Mouse (Mus musculus) lung, embryonic 14.5 days (tissue): ENCODE data around the gene Dot1l. TPM values are rescaled to one million over a fixed set of nuclear protein-coding genes. Genes with fewer than 3 reads are reported as not detected.

ENCODE experiments used
- ATAC-seq: fragments of 200-750 bp; cut with Nextera tagmentation; 2 replicates; pipeline ENCODE4 v1.8.0; 2017; ENCODE audit warnings: mild to moderate bottlenecking, moderate TSS enrichment, moderate library complexity; ENCODE audit not compliant: insufficient read depth
- DNase-seq: peaks from one replicate; pipeline ENCODE4 v3.0.0-alpha.2; 2015
- H3K27ac ChIP-seq: fragments of 300-500 bp; sonication (generic); 2 replicates; pipeline ENCODE4 v1.5.1; 2014; ENCODE audit warnings: low read depth, mild to moderate bottlenecking, moderate library complexity
- H3K27me3 ChIP-seq: fragments of 300-500 bp; sonication (generic); 2 replicates; pipeline ENCODE4 v1.6.1; 2014; ENCODE audit warnings: low read length, control low read depth; ENCODE audit not compliant: insufficient read depth
- H3K36me3 ChIP-seq: fragments of 300-500 bp; sonication (generic); 2 replicates; pipeline ENCODE4 v1.6.1; 2014; ENCODE audit warnings: control low read depth; ENCODE audit not compliant: insufficient read depth
- H3K4me1 ChIP-seq: fragments of 300-500 bp; sonication (generic); 2 replicates; pipeline ENCODE4 v1.6.1; 2014; ENCODE audit warnings: antibody characterized with exemption, control low read depth; ENCODE audit not compliant: insufficient read depth
- H3K4me2 ChIP-seq: fragments of 300-500 bp; sonication (generic); 2 replicates; pipeline ENCODE4 v1.6.1; 2014; ENCODE audit warnings: mild to moderate bottlenecking
- H3K4me3 ChIP-seq: fragments of 300-500 bp; sonication (generic); 2 replicates; pipeline ENCODE4 v1.5.1; 2014; ENCODE audit warnings: low read depth, low read length
- H3K9ac ChIP-seq: fragments of 300-500 bp; sonication (generic); 2 replicates; pipeline ENCODE4 v1.6.1; 2014
- H3K9me3 ChIP-seq: fragments of 300-500 bp; sonication (generic); 2 replicates; pipeline ENCODE4 v1.6.1; 2016; ENCODE audit warnings: low read depth, low read length, control low read depth
- CTCF ChIP-seq: IDR thresholded peaks from 2 replicates; pipeline ENCODE4 v1.5.1; 2016; ENCODE audit warnings: antibody characterized with exemption, low read depth
- WGBS: fragments of 180-500 bp; shearing (Covaris S2); extraction: QIAGEN DNeasy Blood & Tissue Kit; methylation state at CpG from one replicate; pipeline ENCODE4 v1.1.7; 2014; 5-methylcytosine and 5-hydroxymethylcytosine counted together
- polyA plus RNA-seq: library from polyadenylated mRNA; unstranded; fragments of >200 nt; fragmentation: Nextera tagmentation; extraction: Ambion mirVana; gene quantifications from 2 replicates; pipeline ENCODE4 v1.2.1, GENCODE M21; 2014

Dot1l gene
- polyA plus RNA-seq, 1 experiment from 2014 or later = 29.1 TPM

DNA sequence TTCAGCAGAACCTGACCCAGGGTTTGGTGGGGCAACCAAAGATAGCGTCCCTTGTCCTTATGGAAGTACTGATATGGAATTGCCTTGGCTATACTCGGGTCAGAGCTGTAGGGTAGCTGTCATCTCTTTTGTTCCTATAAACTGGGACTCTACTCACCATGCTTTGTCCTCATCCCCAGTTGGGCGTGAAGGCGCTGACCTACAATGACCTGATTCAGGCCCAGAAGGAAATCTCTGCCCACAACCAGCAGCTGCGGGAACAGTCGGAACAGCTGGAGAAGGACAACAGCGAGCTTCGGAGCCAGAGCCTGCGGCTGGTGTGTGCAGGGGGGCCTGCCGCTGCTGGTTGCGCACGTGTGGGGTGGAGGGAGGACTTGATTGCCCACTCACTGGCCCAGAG, 29.9 kb downstream of the Dot1l start:
- no peaks in the 10 kb centered on the region for H3K27me3 ChIP-seq
- H3K9ac ChIP-seq = no peak overlapping the region
- DNase-seq = no peak
- WGBS = 89% methylated on average over 12 of the region's 12 CpGs
- H3K36me3 ChIP-seq = peaks cover 100% of the 10 kb centered on the region
- no peaks in the 10 kb centered on the region for H3K9me3 ChIP-seq
- H3K4me2 ChIP-seq = no peak overlapping the region
- no peak for TF ChIP-seq CTCF
- no peak overlapping the region for H3K27ac ChIP-seq
- no peak for ATAC-seq
- H3K4me1 ChIP-seq = no peaks in the 10 kb centered on the region
- H3K4me3 ChIP-seq = no peak overlapping the region

DNA sequence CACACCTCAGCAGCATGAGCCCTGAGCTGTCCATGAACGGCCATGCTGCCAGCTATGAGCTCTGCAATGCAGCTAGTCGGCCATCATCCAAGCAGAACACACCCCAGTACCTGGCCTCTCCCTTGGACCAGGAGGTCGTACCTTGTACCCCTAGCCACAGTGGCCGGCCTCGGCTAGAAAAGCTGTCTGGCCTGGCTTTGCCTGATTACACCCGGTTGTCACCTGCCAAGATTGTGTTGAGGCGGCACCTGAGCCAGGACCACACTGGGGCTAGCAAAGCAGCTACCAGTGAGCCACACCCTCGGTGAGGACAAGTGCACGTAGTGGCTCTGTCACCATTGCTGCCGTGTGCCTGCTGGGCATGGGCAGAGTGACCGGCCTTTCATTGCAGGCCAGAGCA, 31.0 kb downstream of the Dot1l start:
- Histone ChIP-seq H3K9me3 (no peaks in the 10 kb centered on the region), H3K4me1 (no peaks in the 10 kb centered on the region), H3K4me3 (no peak overlapping the region), H3K36me3 (peaks cover 100% of the 10 kb centered on the region), H3K9ac (no peak overlapping the region), H3K27ac (no peak overlapping the region), H3K4me2 (no peak overlapping the region), H3K27me3 (no peaks in the 10 kb centered on the region)
- 91% methylated on average over 11 of the region's 11 CpGs for WGBS
- no peak for ATAC-seq
- no peak for DNase-seq
- TF ChIP-seq CTCF = no peak

DNA sequence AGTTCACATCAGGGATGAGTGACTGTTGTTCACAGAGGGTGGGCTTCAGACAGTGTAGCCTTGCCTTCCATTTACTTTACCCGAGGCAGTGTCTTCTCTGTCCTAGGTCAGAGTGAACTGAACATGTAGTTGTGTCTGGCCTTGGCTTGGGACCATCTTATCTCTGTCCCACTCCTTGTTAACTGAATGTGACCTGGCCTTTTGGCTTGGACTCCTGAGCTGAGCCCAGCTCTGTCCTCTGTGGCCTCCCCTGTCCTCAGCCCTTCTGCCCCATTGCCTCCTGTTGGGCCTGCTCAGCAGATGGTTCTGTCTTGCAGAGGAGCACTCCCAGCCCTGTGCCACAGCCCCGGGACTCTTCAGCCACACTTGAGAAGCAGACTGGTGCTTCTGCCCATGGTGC, 32.5 kb downstream of the Dot1l start:
- Histone ChIP-seq H3K27ac (no peak overlapping the region), H3K36me3 (peaks cover 100% of the 10 kb centered on the region), H3K9ac (no peak overlapping the region), H3K4me3 (no peak overlapping the region), H3K4me1 (no peaks in the 10 kb centered on the region), H3K27me3 (no peaks in the 10 kb centered on the region), H3K4me2 (no peak overlapping the region), H3K9me3 (no peaks in the 10 kb centered on the region)
- WGBS = 78% methylated on average over 2 of the region's 2 CpGs
- ATAC-seq (no peak), DNase-seq (no peak)
- TF ChIP-seq CTCF = no peak

DNA sequence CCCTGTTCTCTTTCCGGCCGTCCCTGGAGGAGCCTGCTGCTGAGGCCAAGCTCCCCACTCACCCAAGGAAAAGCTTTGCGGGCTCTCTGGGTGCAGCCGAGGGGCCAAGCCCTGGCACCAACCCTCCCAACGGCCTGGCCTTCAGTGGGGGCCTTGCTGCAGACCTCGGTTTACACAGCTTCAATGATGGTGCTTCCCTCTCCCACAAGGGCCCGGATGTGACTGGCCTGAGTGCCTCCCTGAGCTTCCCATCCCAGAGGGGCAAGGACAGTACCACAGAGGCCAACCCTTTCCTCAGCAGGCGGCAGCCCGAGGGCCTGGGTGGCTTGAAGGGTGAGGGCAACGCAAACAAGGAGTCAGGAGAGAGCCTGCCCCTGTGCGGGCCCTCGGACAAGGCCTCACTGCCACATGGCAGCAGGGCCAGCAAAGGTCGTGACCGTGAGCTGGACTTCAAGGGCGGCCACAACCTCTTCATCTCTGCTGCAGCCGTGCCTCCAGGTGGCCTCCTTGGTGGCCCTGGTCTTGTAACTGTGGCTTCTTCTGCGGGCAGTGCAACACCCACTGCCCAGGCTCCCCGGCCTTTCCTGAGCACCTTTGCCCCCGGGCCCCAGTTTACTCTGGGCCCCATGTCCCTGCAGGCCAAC, 35.9 kb downstream of the Dot1l start:
- no peak overlapping the region for H3K4me3 ChIP-seq
- 87% methylated on average over 19 of the region's 19 CpGs for WGBS
- no peaks in the 10 kb centered on the region for H3K4me1 ChIP-seq
- ATAC-seq (no peak), DNase-seq (no peak)
- no peak overlapping the region for H3K9ac ChIP-seq
- no peak for TF ChIP-seq CTCF
- H3K27me3 ChIP-seq = no peaks in the 10 kb centered on the region
- H3K36me3 ChIP-seq = peaks cover 100% of the 10 kb centered on the region
- no peak overlapping the region for H3K27ac ChIP-seq
- no peak overlapping the region for H3K4me2 ChIP-seq
- H3K9me3 ChIP-seq = no peaks in the 10 kb centered on the region

DNA sequence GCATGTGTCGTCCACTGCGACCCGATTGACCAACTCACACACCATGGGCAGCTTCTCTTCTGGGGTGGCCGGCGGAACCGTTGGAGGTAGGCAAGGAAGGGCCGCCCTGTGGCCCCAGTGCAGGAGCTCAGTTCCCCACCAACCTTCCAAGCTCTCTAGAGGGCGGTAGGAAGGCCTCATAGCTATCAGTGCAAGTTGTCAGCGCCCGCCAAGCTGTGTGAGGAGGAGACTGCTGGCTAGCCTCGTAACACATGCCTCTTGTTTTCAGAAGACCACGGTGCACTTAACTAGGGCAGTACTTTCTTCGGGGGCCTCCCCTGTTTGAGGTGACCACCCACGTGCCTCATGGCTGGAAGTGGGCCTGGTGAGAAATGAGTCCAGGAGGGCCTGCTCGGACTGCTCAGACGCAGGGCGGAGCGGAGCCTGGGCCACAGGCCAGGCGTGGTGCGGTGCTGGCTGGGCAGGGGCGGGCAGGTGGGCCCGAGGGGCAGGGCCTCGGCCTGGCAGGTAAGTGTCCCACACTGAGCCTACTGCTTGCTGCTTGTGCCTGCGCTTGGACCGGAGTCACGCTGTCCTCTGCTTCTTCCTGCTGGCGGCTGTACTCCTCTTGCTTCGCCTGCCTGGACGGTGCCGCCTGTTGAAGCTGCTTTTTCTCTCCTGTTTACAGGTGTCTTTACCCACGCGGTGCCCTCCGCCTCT, 36.6 kb downstream of the Dot1l start:
- Histone ChIP-seq H3K36me3 (peaks cover 100% of the 10 kb centered on the region), H3K9ac (no peak overlapping the region), H3K27ac (no peak overlapping the region; the same call in 1 of the 2 replicates), H3K4me2 (no peak overlapping the region), H3K4me3 (no peak overlapping the region), H3K27me3 (no peaks in the 10 kb centered on the region), H3K4me1 (peaks cover 2% of the 10 kb centered on the region; the same call in 1 of the 2 replicates), H3K9me3 (no peaks in the 10 kb centered on the region)
- WGBS = 71% methylated on average over 29 of the region's 33 CpGs
- ATAC-seq = peak; percentile 16; the same call in 1 of the 2 replicates
- no peak for TF ChIP-seq CTCF
- DNase-seq = no peak

DNA sequence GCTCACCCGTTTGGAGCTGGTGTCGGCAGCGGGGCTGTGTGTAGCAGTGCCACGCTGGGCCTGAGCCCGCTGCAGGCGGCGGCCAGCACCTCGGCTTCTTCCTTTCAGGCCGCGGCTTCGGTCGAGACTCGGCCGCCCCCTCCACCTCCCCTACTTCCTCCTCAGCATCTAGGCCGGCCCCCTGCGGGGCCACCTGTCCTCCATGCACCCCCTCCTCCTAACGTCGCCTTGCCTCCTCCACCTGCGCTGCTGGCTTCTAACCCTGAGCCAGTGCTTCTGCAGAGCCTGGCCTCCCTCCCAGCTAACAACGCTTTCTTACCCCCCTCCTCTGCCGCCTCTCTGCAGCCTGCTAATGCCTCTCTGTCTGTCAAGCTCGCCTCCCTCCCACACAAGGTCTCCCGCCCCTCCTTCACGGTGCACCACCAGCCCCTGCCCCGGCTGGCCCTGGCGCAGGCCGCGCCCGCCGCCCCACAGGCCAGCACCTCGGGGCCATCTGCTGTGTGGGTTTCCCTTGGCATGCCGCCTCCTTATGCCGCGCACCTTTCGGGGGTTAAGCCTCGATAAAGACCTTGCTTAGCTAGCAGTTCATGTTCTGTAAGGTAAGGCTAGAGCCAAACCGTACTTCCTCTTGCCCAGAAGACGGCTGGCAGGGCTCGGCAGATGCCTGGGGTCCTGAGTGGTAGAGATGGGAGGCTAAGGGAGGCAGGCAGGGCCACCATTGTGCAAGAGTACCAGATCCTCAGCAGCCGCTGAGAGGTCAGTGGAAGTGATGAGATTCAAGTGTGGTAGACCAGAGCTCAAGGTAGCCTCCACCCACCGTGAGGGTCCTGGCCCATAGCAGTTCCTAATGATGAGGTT, 37.4 kb downstream of the Dot1l start:
- Histone ChIP-seq H3K36me3 (peaks cover 94% of the 10 kb centered on the region), H3K4me3 (no peak overlapping the region), H3K27ac (no peak overlapping the region), H3K4me1 (peaks cover 7% of the 10 kb centered on the region; the same call in 1 of the 2 replicates), H3K4me2 (no peak overlapping the region), H3K9me3 (no peaks in the 10 kb centered on the region), H3K27me3 (no peaks in the 10 kb centered on the region), H3K9ac (no peak overlapping the region)
- 66% methylated on average over 41 of the region's 41 CpGs for WGBS
- no peak for ATAC-seq
- no peak for DNase-seq
- no peak for TF ChIP-seq CTCF
